Mouse (Mus musculus): ENCODE measurements around the gene Sec24c. TPM values are rescaled to one million over a fixed set of nuclear protein-coding genes. Genes with fewer than 3 reads are reported as not detected.

Sec24c gene
- polyA plus RNA-seq, 1 experiment = 85.1 TPM

DNA sequence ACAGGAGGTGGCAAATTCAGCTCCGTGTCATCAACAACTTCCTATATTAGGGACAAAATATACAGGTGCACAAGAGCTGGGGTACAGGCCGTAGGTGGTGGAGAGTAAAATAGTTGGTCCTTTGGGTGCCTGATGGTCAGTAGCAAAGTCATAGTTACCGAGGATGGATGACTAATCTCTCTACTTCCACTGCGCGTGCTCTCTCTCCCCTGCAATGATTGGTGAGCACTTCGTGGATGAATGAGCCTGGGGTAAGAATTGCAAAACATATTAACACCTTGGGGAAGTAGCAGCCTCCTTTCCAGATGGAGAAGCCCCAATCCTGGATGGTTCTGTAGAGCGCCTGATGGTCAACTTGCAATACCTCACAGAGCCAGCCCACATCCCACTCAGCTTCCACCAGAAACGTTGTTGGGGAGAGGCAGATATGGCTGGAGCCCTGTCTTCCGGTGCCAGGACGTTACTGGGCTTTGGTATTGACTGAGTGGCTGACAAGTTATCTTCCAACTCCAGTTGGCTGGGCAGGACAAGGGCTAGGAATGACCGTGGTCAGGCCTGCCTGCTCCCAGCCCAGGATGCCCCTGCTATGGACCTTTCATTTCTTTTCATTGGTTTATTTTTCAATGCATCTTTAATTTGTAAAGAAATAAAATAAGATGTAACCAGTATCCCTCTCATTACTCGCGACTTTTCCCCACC lies 20.2 kb downstream of the Sec24c start:
- Histone ChIP-seq H3K4me3 (ENCODE audit: insufficient read depth, low read length) (peak overlapping the region; percentile 50), H3K27ac (ENCODE audit: insufficient read depth, low read length) (no peak overlapping the region), H3K4me1 (ENCODE audit: control insufficient read depth, insufficient read depth, low read length) (peaks cover 5% of the 10 kb centered on the region)
- TF ChIP-seq POLR2A (IDR thresholded peaks at IDR 0.05; ENCODE audit: low read depth, low read length) = no peak
- no peak for TF ChIP-seq CTCF (IDR thresholded peaks at IDR 0.05; ENCODE audit: borderline replicate concordance, insufficient read depth, low read length)

DNA sequence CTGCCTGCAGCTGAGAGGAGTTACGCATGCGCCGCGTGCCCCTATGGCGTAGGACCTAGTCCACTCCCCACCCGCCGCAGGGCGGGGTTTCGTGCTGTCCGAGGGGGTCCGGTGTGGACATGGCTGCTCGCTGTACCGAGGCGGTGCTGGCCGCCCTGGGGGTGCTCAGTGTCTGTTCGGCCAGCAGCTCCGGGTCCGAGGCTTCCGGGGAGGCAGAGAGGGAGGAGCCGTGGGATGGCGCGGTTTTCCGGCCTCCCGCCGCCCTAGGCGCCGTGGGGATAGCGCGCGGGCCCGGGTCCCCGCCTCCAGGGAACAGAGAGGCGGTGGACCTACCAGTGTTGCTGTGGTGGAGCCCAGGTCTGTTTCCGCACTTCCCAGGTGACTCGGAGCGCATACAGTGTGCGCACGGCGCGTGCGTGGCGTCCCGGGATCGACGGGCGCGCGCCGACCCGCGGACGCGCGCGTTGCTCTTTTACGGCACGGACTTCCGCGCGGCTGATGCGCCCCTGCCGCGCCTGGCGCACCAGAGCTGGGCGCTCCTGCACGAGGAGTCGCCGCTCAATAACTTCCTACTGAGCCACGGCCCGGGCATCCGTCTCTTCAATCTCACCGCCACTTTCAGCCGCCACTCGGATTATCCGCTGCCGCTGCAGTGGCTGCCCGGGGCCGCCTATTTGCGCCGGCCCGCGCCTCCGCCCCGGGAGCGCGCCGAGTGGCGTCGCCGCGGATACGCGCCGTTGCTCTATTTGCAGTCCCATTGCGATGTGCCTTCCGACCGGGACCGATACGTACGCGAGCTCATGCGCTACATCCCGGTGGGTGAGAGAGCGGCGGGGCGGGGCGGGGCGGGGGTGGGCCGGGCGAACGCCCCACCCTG lies 21.0 kb downstream of the Sec24c start, which contains the start of gene Fut11:
Fut11 (plus strand) TSS at position 85 of the 877 bp plus-strand sequence.
- H3K4me1 ChIP-seq (ENCODE audit: control insufficient read depth, insufficient read depth, low read length) = peaks cover 5% of the 10 kb centered on the region
- peak within 1 kb of the TSS; percentile 80 for H3K27ac ChIP-seq (ENCODE audit: insufficient read depth, low read length)
- peak within 1 kb of the TSS; percentile 50 for H3K4me3 ChIP-seq (ENCODE audit: insufficient read depth, low read length)
- TF ChIP-seq POLR2A (IDR thresholded peaks at IDR 0.05; ENCODE audit: low read depth, low read length) (peak; percentile 75), CTCF (IDR thresholded peaks at IDR 0.05; ENCODE audit: borderline replicate concordance, insufficient read depth, low read length) (no peak)

DNA sequence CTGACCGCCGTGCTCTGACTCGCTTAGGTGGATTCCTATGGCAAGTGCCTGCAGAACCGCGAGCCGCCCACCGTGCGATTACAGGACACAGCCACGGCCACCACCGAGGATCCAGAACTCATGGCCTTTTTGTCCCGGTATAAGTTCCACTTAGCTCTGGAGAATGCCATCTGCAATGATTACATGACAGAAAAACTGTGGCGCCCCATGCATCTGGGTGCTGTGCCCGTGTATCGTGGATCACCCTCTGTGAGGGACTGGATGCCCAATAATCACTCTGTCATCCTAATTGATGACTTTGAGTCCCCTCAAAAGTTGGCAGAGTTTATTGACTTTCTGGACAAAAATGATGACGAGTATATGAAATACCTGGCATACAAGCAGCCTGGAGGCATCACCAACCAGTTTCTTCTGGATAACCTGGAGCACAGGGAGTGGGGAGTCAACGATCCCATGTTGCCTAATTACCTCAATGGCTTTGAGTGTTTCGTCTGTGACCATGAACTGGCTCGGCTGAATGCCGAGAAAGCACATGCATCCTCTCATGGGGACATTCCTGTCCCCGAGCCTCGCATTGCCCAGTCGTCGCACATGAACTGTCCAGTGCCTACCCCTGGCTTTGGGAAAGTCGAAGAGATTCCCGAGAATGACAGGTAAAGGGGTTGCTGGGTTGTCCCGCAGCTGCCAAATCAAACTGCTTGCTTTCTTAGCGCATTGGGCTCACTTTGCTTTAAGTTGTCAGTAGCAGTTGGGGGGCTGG lies 21.8 kb downstream of the Sec24c start:
- TF ChIP-seq POLR2A (IDR thresholded peaks at IDR 0.05; ENCODE audit: low read depth, low read length) (no peak), CTCF (IDR thresholded peaks at IDR 0.05; ENCODE audit: borderline replicate concordance, insufficient read depth, low read length) (no peak)
- H3K27ac ChIP-seq (ENCODE audit: insufficient read depth, low read length) = peak overlapping the region; percentile 10; the same call in 1 of the 2 replicates
- peak overlapping the region; percentile 50 for H3K4me3 ChIP-seq (ENCODE audit: insufficient read depth, low read length)
- peaks cover 8% of the 10 kb centered on the region for H3K4me1 ChIP-seq (ENCODE audit: control insufficient read depth, insufficient read depth, low read length)

DNA sequence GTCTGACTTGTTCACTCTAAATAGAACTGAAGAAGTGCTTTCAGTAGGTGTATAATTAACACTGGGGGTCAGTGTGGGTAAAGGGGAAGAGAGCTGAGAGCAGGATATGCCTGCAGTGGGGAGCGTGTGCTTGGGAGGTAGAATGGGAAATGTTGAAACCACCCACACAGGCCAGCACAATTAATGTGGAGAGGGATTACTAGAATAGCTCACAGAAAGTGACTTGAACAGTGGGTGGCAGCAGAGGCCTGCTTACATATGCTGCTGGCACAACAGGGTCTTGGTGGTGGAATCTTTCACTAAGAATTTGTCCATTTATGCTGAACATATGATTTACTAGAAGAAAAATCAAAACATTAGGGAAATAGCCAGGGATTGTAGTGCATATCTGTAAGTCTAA lies 22.9 kb downstream of the Sec24c start:
- H3K27ac ChIP-seq (ENCODE audit: insufficient read depth, low read length) = 0 out of 2 replicates have a peak overlapping the region, but pooled peaks have one; percentile 14
- no peak for TF ChIP-seq POLR2A (IDR thresholded peaks at IDR 0.05; ENCODE audit: low read depth, low read length)
- no peak for TF ChIP-seq CTCF (IDR thresholded peaks at IDR 0.05; ENCODE audit: borderline replicate concordance, insufficient read depth, low read length)
- H3K4me1 ChIP-seq (ENCODE audit: control insufficient read depth, insufficient read depth, low read length) = peaks cover 8% of the 10 kb centered on the region
- peak overlapping the region; percentile 50 for H3K4me3 ChIP-seq (ENCODE audit: insufficient read depth, low read length)

DNA sequence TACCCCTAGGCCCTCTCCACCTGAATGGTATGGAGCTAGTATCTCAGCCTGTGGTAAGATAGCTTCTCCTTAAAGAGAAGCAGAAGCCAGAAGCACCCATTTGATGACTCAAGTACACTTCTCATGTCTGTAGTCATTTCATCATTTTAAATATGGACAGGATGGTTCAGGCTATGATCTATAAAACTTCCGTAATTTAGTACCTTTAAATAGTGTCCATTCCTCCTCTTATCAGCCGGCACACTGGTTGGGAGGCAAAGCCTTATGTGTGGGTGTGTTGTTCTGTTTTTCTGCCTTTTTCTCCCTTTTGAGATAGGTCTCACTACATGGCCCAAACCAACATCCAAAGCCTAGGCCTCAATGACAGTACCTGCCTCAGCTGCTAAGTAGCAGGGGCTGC lies 24.4 kb downstream of the Sec24c start:
- TF ChIP-seq POLR2A (IDR thresholded peaks at IDR 0.05; ENCODE audit: low read depth, low read length) = no peak
- no peak for TF ChIP-seq CTCF (IDR thresholded peaks at IDR 0.05; ENCODE audit: borderline replicate concordance, insufficient read depth, low read length)
- H3K4me1 ChIP-seq (ENCODE audit: control insufficient read depth, insufficient read depth, low read length) = peaks cover 8% of the 10 kb centered on the region
- no peak overlapping the region for H3K4me3 ChIP-seq (ENCODE audit: insufficient read depth, low read length)
- no peak overlapping the region for H3K27ac ChIP-seq (ENCODE audit: insufficient read depth, low read length)

DNA sequence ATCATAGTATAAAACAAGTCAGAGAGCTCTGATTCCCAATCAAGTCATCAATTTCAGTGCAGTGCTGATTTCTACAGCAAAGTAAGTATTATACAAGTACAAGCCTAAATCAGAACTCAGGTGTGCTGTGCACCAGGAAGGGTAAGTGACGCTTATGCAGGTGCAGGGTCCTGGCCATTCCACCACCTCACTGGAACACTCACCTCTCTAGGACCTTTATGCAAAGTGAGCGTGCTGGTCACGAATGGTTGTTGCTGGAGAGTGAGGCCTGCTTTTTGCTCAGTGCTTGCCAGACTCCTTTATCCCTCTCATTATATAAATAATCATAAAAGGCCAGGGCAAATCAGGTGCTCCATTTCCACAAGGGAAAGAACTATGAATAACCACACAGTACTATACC lies 26.3 kb downstream of the Sec24c start:
- H3K4me1 ChIP-seq (ENCODE audit: control insufficient read depth, insufficient read depth, low read length) = peaks cover 8% of the 10 kb centered on the region
- TF ChIP-seq POLR2A (IDR thresholded peaks at IDR 0.05; ENCODE audit: low read depth, low read length) (no peak), CTCF (IDR thresholded peaks at IDR 0.05; ENCODE audit: borderline replicate concordance, insufficient read depth, low read length) (no peak)

DNA sequence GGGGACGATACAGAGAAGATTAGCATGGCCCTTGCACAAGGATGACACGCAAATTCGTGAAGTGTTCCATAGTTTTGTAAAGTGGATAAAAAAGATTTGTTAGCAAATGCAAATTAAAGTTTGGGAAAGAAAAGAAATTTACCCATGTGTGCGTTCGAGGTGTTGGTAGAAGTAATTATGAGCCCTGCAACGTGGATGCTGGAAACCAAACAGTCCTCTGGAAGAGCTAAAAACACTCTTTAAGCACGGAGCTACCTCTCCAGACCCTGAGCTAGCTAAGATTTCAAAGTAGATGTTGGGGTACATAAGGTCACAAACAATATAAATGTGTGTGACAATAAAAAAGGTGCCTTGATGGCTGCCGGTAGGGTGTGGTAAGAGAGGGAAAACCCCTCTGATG lies 27.4 kb downstream of the Sec24c start:
- TF ChIP-seq POLR2A (IDR thresholded peaks at IDR 0.05; ENCODE audit: low read depth, low read length) = no peak
- TF ChIP-seq CTCF (IDR thresholded peaks at IDR 0.05; ENCODE audit: borderline replicate concordance, insufficient read depth, low read length) = no peak
- Histone ChIP-seq H3K4me3 (ENCODE audit: insufficient read depth, low read length) (peak overlapping the region; percentile 77), H3K4me1 (ENCODE audit: control insufficient read depth, insufficient read depth, low read length) (peaks cover 6% of the 10 kb centered on the region), H3K27ac (ENCODE audit: insufficient read depth, low read length) (peak overlapping the region; percentile 92)

More for the DNA sequence above, 26.3 kb downstream of the Sec24c start:
- Histone ChIP-seq H3K27ac (ENCODE audit: insufficient read depth, low read length) (no peak overlapping the region), H3K4me3 (ENCODE audit: insufficient read depth, low read length) (no peak overlapping the region)

DNA sequence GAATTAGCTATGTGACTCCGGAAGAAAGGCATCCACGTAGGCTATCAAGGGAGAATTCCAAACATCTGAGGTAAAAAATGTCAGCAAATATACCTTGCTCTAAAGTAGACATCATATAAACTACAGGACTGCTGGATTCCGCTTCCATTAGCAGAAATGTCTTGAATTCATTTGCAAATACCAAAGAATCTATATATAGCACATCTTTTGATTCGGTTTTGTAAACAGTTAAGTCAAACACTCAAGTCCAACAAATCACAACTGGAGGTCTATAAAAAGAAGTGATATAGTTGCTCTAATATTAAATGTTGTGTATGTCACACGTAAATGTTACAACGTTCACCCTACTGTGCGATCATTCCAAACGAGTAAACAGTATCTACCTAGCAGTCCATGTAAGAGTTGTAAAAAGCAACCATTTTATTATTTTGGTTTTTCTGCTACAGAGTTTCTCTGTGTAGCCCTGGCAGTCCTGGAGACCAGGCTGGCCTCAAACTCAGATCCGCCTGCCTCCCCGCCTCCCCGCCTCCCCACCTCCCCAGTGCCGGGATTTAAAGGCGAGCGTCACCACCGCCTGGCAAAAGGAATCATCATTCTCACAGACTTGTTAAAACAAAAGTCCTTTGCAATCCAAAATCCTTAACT lies 28.1 kb downstream of the Sec24c start:
- no peak for TF ChIP-seq CTCF (IDR thresholded peaks at IDR 0.05; ENCODE audit: borderline replicate concordance, insufficient read depth, low read length)
- no peak for TF ChIP-seq POLR2A (IDR thresholded peaks at IDR 0.05; ENCODE audit: low read depth, low read length)
- peak overlapping the region; percentile 92 for H3K27ac ChIP-seq (ENCODE audit: insufficient read depth, low read length)
- peaks cover 6% of the 10 kb centered on the region for H3K4me1 ChIP-seq (ENCODE audit: control insufficient read depth, insufficient read depth, low read length)
- H3K4me3 ChIP-seq (ENCODE audit: insufficient read depth, low read length) = peak overlapping the region; percentile 77
